Mouse (Mus musculus): ENCODE measurements around the gene Atxn7l1. TPM values are rescaled to one million over a fixed set of nuclear protein-coding genes. Genes with fewer than 3 reads are reported as not detected.
"Not testable (repeated sequence)": the region's sequence is repeated elsewhere in the genome, so short reads cannot be mapped to it uniquely, and the experiment has no call there.

Atxn7l1 gene
- polyA plus RNA-seq, 1 experiment: 3.9 TPM

DNA sequence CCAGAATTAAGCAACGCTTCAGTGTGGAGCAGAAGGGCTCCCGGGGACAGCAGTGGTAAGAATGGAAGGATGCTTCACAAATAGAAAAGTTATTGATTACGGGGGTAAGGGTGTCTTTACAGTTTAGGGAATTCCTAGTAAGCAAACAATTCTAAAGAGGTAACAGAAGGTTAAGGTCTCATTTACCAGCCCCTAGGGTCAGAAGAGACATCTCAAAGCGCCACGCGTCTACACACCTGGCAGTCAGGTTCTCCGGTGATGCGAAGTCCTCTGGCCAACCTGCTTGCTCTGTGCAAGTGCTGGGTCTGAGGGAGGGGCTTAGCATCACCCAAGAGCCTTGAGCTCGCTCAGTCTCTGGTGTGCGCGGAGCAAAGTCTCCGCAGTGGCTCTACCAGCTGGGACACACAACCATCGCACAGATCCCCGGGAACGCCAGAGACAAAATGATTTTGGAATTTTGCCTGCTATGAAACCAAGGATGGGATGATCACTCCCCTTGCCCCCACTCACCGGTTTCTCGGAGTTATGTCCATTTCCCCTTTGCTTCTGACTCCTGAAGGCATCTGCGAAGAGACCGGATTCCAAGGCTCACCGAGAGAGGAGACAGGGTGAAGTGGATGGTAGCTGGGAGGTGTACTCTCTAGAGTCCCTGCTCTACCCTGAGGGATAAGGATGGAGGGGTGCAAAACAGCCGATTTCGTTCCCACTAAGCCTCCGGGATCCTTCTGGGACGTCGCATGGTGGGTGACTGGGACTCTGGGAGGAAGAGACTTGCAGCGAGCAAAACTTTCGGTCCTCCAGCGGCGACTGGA lies 665 bp upstream of the Atxn7l1 start:
- Histone ChIP-seq H3K27me3 (ENCODE audit: control insufficient read depth) (peaks cover 49% of the 10 kb centered on the region), H3K4me3 (replicated peaks) (peak overlapping the region; percentile 84), H3K4me1 (ENCODE audit: control insufficient read depth) (peaks cover 47% of the 10 kb centered on the region), H3K36me3 (ENCODE audit: control insufficient read depth) (peaks cover 28% of the 10 kb centered on the region), H3K9me3 (ENCODE audit: control insufficient read depth, low read length) (peaks cover 2% of the 10 kb centered on the region; the same call in 1 of the 2 replicates)
- TF ChIP-seq GATA1 (IDR thresholded peaks at IDR 0.05; ENCODE audit: low read length) (no peak), TAL1 (IDR thresholded peaks at IDR 0.05; ENCODE audit: low read length) (no peak)

DNA sequence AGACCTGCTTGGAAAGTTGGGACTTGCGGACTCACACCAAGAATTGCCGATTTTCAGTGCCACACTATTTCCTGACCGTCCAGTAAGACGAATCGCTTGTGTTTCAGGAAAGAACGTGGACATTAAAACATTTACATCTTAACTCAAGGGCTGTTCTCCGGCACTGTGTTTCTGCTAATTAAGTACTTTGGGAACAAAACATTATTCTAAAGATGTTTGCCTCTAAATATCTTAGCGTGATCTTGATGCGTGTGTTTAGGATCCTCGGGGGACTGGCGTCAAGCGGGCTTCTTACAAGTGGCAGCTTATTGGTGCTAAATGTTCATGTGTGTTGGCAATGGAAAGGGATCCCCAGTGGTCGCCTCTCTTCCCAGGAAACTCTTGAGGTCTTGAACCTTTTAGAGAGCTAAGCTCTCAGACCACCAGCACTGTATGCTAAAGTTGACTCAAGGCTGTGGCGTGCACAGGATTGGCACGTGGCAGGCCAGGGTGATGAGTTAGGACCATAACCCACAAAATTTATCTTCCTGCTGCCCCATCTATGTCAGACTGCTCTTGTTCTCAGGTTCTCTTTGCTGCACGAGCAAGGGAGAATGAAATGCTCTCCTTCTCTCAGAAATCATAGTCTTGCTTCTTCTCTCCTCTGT lies 2.2 kb downstream of the Atxn7l1 start:
- peaks cover 2% of the 10 kb centered on the region; the same call in 1 of the 2 replicates for H3K9me3 ChIP-seq (ENCODE audit: control insufficient read depth, low read length)
- peak overlapping the region; percentile 84 for H3K4me3 ChIP-seq (replicated peaks)
- TF ChIP-seq GATA1 (IDR thresholded peaks at IDR 0.05; ENCODE audit: low read length): no peak
- no peak for TF ChIP-seq TAL1 (IDR thresholded peaks at IDR 0.05; ENCODE audit: low read length)
- peaks cover 28% of the 10 kb centered on the region for H3K27me3 ChIP-seq (ENCODE audit: control insufficient read depth)
- H3K4me1 ChIP-seq (ENCODE audit: control insufficient read depth): peaks cover 74% of the 10 kb centered on the region
- H3K36me3 ChIP-seq (ENCODE audit: control insufficient read depth): peaks cover 47% of the 10 kb centered on the region

DNA sequence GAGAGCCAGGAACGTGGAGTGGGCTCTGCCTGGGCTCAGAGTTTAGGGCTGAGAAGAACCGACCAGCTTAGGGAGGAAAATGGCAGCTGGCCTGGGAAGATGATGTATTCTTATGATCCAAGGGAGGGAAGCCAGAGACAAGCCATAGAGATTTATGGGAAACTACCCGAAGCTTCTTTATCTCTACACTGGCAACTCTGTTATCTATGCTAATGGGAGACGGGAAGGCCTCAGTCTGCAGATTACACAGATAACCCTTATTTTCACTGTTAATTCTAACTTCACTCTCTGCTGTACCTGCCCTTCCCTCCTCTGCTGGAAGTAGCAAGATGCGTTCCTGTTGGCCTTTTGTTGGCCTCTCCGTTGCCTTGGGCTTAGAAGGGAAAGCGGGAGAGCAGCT lies 5.6 kb downstream of the Atxn7l1 start:
- Histone ChIP-seq H3K4me3 (replicated peaks) (peak overlapping the region; percentile 29), H3K27me3 (ENCODE audit: control insufficient read depth) (no peaks in the 10 kb centered on the region), H3K4me1 (ENCODE audit: control insufficient read depth) (peaks cover 85% of the 10 kb centered on the region), H3K36me3 (ENCODE audit: control insufficient read depth) (peaks cover 81% of the 10 kb centered on the region), H3K9me3 (ENCODE audit: control insufficient read depth, low read length) (no peaks in the 10 kb centered on the region)
- TF ChIP-seq GATA1 (IDR thresholded peaks at IDR 0.05; ENCODE audit: low read length): peak; percentile 39; the same call in 1 of the 2 replicates
- no peak for TF ChIP-seq TAL1 (IDR thresholded peaks at IDR 0.05; ENCODE audit: low read length)

DNA sequence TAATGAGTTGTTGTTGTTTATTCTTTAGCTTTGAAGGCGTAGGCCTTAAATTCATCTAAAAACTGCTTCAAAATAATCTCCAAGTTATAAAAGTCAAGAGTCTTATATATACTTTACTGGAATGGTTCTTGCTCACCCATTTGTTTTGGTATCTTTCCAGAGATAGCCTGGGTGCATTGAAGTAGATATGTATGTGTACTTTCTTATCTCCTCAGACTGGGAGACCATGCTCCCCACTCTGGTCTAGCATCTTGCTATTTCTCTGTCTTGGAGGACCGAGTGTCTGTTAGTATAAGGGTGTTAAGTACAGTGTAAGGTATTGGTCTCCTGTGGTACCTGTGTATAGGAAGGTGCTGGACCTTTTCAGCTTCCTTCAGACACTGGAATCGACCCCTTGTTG lies 6.4 kb downstream of the Atxn7l1 start:
- no peak for TF ChIP-seq TAL1 (IDR thresholded peaks at IDR 0.05; ENCODE audit: low read length)
- no peak; the same call in 1 of the 2 replicates for TF ChIP-seq GATA1 (IDR thresholded peaks at IDR 0.05; ENCODE audit: low read length)
- no peak overlapping the region for H3K4me3 ChIP-seq (replicated peaks)
- H3K9me3 ChIP-seq (ENCODE audit: control insufficient read depth, low read length): no peaks in the 10 kb centered on the region
- no peaks in the 10 kb centered on the region for H3K27me3 ChIP-seq (ENCODE audit: control insufficient read depth)
- H3K4me1 ChIP-seq (ENCODE audit: control insufficient read depth): peaks cover 78% of the 10 kb centered on the region
- H3K36me3 ChIP-seq (ENCODE audit: control insufficient read depth): peaks cover 86% of the 10 kb centered on the region

DNA sequence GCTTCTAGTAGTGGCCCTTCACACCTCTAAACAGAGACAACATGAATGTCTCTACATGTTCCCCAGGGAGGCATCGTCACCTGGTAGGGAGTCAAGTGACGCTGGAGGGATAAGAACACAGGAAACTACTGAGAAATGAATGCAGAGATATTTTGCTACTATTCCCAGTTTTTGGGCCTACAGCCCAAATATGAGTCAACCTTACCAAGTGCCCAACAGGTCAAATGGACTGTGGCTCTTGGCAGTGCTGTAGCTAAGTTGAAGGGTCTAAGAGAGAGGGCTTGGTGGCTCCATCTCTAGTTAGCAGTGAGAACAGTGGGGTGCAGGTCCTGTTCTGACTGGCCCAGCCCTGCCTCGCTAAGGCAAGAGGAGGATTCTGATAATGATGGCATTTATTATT lies 7.2 kb downstream of the Atxn7l1 start:
- Histone ChIP-seq H3K36me3 (ENCODE audit: control insufficient read depth) (peaks cover 85% of the 10 kb centered on the region), H3K4me3 (replicated peaks) (no peak overlapping the region), H3K27me3 (ENCODE audit: control insufficient read depth) (no peaks in the 10 kb centered on the region), H3K9me3 (ENCODE audit: control insufficient read depth, low read length) (no peaks in the 10 kb centered on the region), H3K4me1 (ENCODE audit: control insufficient read depth) (peaks cover 70% of the 10 kb centered on the region)
- no peak for TF ChIP-seq GATA1 (IDR thresholded peaks at IDR 0.05; ENCODE audit: low read length)
- TF ChIP-seq TAL1 (IDR thresholded peaks at IDR 0.05; ENCODE audit: low read length): no peak

DNA sequence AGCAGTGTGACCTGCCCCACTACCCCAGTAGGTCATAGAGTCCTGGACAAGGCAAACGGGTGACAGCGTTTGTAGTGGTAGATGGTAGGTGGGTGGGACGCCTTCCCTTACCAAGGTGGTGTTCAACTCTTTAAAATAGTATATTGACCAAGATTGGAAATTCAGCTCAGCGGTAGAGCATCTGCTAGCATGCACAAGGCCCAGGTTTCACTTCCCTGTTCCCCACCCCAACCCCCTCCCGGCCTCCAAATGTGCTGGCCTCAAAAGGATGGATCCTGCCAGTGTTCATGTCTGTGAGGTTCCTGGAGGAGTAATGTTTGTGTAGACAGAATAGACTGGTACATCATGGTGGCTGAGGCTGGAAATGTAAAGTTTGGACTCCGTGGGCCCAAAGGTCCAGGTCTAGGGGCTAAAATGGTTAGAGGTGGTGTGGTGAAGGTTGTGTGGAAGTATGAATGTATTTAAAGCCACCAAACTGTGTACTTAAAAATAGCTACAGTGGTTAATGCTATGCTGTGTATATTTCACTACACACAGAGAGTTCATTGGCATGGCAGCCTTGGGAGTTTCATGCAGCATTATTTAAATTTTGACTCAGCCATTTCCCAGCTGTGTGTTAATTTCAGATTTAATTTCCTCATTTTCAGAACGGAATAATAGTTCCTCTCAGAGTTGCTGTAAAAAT lies 9.0 kb downstream of the Atxn7l1 start:
- Histone ChIP-seq H3K36me3 (ENCODE audit: control insufficient read depth) (peaks cover 82% of the 10 kb centered on the region), H3K9me3 (ENCODE audit: control insufficient read depth, low read length) (no peaks in the 10 kb centered on the region), H3K4me3 (replicated peaks) (no peak overlapping the region), H3K27me3 (ENCODE audit: control insufficient read depth) (no peaks in the 10 kb centered on the region), H3K4me1 (ENCODE audit: control insufficient read depth) (peaks cover 54% of the 10 kb centered on the region)
- TF ChIP-seq TAL1 (IDR thresholded peaks at IDR 0.05; ENCODE audit: low read length) (no peak), GATA1 (IDR thresholded peaks at IDR 0.05; ENCODE audit: low read length) (no peak)

DNA sequence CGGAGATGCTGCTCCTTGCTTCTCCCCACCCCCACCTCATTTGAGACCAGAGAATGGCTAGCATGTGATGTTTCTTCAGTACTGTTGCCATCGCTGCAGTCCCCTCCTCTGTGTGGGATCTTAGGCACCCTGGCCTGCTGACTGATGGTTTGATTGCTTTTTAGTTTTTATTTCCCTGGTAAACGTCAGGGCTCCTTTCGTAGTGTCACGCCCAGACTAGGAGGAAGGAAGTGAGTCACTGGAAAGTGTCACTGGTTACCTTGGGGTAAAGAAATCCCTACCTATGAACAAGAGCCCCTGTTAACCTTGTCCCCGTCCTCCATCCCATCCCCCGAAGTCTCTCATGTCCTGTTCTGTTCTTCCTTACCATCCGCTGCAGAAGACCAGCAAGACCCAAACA lies 10.8 kb downstream of the Atxn7l1 start:
- H3K9me3 ChIP-seq (ENCODE audit: control insufficient read depth, low read length): no peaks in the 10 kb centered on the region
- no peak overlapping the region for H3K4me3 ChIP-seq (replicated peaks)
- no peak for TF ChIP-seq GATA1 (IDR thresholded peaks at IDR 0.05; ENCODE audit: low read length)
- TF ChIP-seq TAL1 (IDR thresholded peaks at IDR 0.05; ENCODE audit: low read length): no peak
- peaks cover 86% of the 10 kb centered on the region for H3K36me3 ChIP-seq (ENCODE audit: control insufficient read depth)
- peaks cover 39% of the 10 kb centered on the region for H3K4me1 ChIP-seq (ENCODE audit: control insufficient read depth)
- no peaks in the 10 kb centered on the region for H3K27me3 ChIP-seq (ENCODE audit: control insufficient read depth)

DNA sequence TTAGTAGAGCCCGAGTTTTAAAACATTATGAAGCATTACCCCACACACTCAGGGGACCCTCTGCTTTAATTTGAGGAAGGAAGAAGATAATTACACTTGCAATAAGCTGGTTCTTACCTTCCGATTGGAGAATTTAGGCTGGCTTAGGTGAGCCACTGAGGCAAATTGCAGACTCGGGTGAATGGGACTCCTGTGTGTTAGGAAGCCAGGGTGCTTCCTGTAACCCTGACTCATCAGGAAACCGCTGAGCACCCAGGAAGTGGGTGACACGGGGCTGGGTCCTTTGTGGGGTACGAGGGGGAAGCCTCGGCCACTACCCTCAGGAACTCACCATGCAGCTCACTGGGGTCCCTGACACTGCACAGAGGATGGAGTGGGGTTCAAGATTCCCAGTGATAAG lies 12.9 kb downstream of the Atxn7l1 start:
- H3K4me3 ChIP-seq (replicated peaks): no peak overlapping the region
- no peaks in the 10 kb centered on the region for H3K9me3 ChIP-seq (ENCODE audit: control insufficient read depth, low read length)
- H3K36me3 ChIP-seq (ENCODE audit: control insufficient read depth): peaks cover 79% of the 10 kb centered on the region
- no peaks in the 10 kb centered on the region for H3K27me3 ChIP-seq (ENCODE audit: control insufficient read depth)
- no peak for TF ChIP-seq GATA1 (IDR thresholded peaks at IDR 0.05; ENCODE audit: low read length)
- no peak for TF ChIP-seq TAL1 (IDR thresholded peaks at IDR 0.05; ENCODE audit: low read length)
- H3K4me1 ChIP-seq (ENCODE audit: control insufficient read depth): peaks cover 17% of the 10 kb centered on the region

DNA sequence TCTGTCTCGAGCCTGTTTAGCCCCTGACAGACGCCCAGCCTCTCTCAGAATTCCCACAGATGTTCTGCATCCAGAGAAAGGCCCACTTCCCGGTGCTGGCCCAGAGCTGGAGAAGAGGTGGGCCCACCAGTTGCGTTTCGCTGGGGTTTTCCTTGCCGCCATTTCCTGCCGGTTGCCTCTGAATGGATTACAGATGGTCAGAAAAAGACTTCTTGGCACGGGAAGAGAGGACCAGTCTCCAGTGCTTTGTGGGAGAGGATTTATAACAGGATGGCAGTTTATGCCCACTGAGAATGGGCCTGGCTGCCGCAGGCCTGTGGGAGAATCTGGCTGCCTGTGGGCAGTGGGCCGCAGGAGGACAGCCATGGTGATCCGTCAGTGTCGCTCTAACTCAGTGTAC lies 15.0 kb downstream of the Atxn7l1 start:
- Histone ChIP-seq H3K4me3 (replicated peaks) (no peak overlapping the region), H3K4me1 (ENCODE audit: control insufficient read depth) (peaks cover 22% of the 10 kb centered on the region), H3K9me3 (ENCODE audit: control insufficient read depth, low read length) (no peaks in the 10 kb centered on the region), H3K27me3 (ENCODE audit: control insufficient read depth) (no peaks in the 10 kb centered on the region), H3K36me3 (ENCODE audit: control insufficient read depth) (peaks cover 74% of the 10 kb centered on the region)
- TF ChIP-seq TAL1 (IDR thresholded peaks at IDR 0.05; ENCODE audit: low read length): no peak
- no peak for TF ChIP-seq GATA1 (IDR thresholded peaks at IDR 0.05; ENCODE audit: low read length)

DNA sequence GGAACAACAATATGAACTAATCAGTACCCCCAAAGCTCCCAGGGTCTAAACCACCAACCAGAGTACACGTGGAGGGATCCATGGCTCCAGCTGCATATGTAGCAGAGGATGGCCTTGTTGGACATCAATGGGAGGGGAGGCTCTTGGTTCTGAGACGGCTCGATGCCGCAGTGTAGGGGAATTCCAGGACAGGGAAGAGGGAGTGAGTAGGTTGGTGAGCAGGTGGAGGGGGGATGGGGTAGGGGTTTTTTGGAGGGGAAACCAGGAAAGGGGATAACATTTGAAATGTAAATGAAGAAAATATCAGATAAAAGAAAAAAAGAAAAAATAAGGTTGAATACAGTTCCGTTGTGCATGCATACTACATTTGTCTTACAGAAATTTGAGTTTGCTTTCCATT lies 16.5 kb downstream of the Atxn7l1 start:
- not testable (repeated sequence) for H3K27me3 ChIP-seq (ENCODE audit: control insufficient read depth); H3K9me3 ChIP-seq (ENCODE audit: control insufficient read depth, low read length); H3K4me3 ChIP-seq (replicated peaks)
- Histone ChIP-seq H3K4me1 (ENCODE audit: control insufficient read depth) (peaks cover 22% of the 10 kb centered on the region), H3K36me3 (ENCODE audit: control insufficient read depth) (peaks cover 66% of the 10 kb centered on the region)

All from erythroblast, embryonic 14.5 days (primary cell).